Mouse (Mus musculus) cerebellum, postnatal 36 days (tissue): ENCODE results near the gene Il27ra.
"Not testable (repeated sequence)": the region's sequence is repeated elsewhere in the genome, so short reads cannot be mapped to it uniquely, and the experiment has no call there.

Experiments used
- DNase-seq, 2 experiments: peaks; one replicate each; pipeline ENCODE4 v3.0.0; 2021 to 2022; ENCODE audit warnings: mixed read lengths in 2 of 2

Gene Il27ra

GRCm38 (mm10) chr8:84019738-84020137, 22.7 kb downstream of the Il27ra start:
- no peak for DNase-seq

GRCm38 (mm10) chr8:84015833-84016232, 26.6 kb downstream of the Il27ra start:
- no peak for DNase-seq

- no peak for DNase-seq
Measured at GRCm38 (mm10) chr8:84012499-84013165, 29.8 kb downstream of the Il27ra start.

- no peak for DNase-seq
Measured at GRCm38 (mm10) chr8:84011705-84012498, 30.5 kb downstream of the Il27ra start, which contains the start of gene 2210011C24Rik. TSS of gene 2210011C24Rik (minus strand) at chr8:84012171.

GRCm38 (mm10) chr8:84010625-84011611, 31.5 kb downstream of the Il27ra start:
- DNase-seq, result peak; percentile 75 to 79

- DNase-seq, result peak; percentile 85 to 90
Measured at GRCm38 (mm10) chr8:84009876-84010275, 32.5 kb downstream of the Il27ra start.

GRCm38 (mm10) chr8:84008362-84008761, 34.0 kb downstream of the Il27ra start:
- no peak for DNase-seq

GRCm38 (mm10) chr8:84005502-84005901, 36.9 kb downstream of the Il27ra start:
- DNase-seq, result not testable (repeated sequence)

- peak; percentile 90 to 93 for DNase-seq
Measured at GRCm38 (mm10) chr8:84004533-84005201, 37.7 kb downstream of the Il27ra start.

- DNase-seq, result no peak
Measured at GRCm38 (mm10) chr8:84003612-84004246, 38.7 kb downstream of the Il27ra start.

- DNase-seq, result no peak
Measured at GRCm38 (mm10) chr8:84002957-84003611, 39.3 kb downstream of the Il27ra start.

GRCm38 (mm10) chr8:84001281-84002000, 40.9 kb downstream of the Il27ra start, which contains the start of gene 1700067K01Rik:
TSS of gene 1700067K01Rik (plus strand) at chr8:84001502.
- no peak for DNase-seq

- DNase-seq, result no peak
Measured at GRCm38 (mm10) chr8:83999825-84000224, 42.6 kb downstream of the Il27ra start.

GRCm38 (mm10) chr8:83999057-83999705, 43.2 kb downstream of the Il27ra start:
- no peak for DNase-seq

- peak in 1 of 2 experiments; percentile 51 for DNase-seq
Measured at GRCm38 (mm10) chr8:83998231-83999056, 43.9 kb downstream of the Il27ra start.

GRCm38 (mm10) chr8:83997511-83998141, 44.8 kb downstream of the Il27ra start, which contains the start of gene Samd1:
TSS of gene Samd1 (plus strand) at chr8:83997672.
- DNase-seq, result peak; percentile 53 to 56

GRCm38 (mm10) chr8:83996567-83997505, 45.6 kb downstream of the Il27ra start:
- peak; percentile 72 to 86 for DNase-seq
